Mouse (Mus musculus): Measurements from ENCODE around the gene Map1s.

GRCm38 (mm10) chr8:70890656-70891055 lies 15.1 kb upstream of the Map1s start:
- no peak for TF ChIP-seq POLR2A (IDR thresholded peaks at IDR 0.05; ENCODE audit: control insufficient read depth, low read depth, low read length)
- no peak for TF ChIP-seq CTCF (IDR thresholded peaks at IDR 0.05; ENCODE audit: control insufficient read depth, insufficient read depth, insufficient replicate concordance, low read depth, low read length)
